Mouse (Mus musculus) hindbrain, embryonic 16.5 days (tissue): ENCODE data around the gene Tjap1. TPM values are rescaled to one million over a fixed set of nuclear protein-coding genes. Genes with fewer than 3 reads are reported as not detected.
A peak's percentile ranks its signal among the peaks of the same experiment; 100 is the strongest.

Experiments
- ATAC-seq: fragments of 200-750 bp; cut with Nextera tagmentation; 2 replicates; pipeline ENCODE4 v1.8.0; 2017; ENCODE audit warnings: moderate TSS enrichment, moderate library complexity
- H3K27ac ChIP-seq: fragments of 300-500 bp; sonication (generic); 2 replicates; pipeline ENCODE4 v1.5.1; 2014; ENCODE audit warnings: low read depth, mild to moderate bottlenecking, control low read depth, low read length, moderate library complexity
- H3K27me3 ChIP-seq: fragments of 300-500 bp; sonication (generic); replicated peaks from 2 replicates; pipeline ENCODE4 v1.6.1; 2014; ENCODE audit warnings: low read length; ENCODE audit not compliant: control insufficient read depth, insufficient read depth
- H3K36me3 ChIP-seq: fragments of 300-500 bp; sonication (generic); 2 replicates; pipeline ENCODE4 v1.6.1; 2014; ENCODE audit warnings: mild to moderate bottlenecking, low read length, moderate library complexity, mixed read lengths; ENCODE audit not compliant: control insufficient read depth, insufficient read depth
- H3K4me1 ChIP-seq: fragments of 300-500 bp; sonication (generic); 2 replicates; pipeline ENCODE4 v1.6.1; 2014; ENCODE audit warnings: low read depth, low read length; ENCODE audit not compliant: control insufficient read depth, insufficient read depth
- H3K4me2 ChIP-seq: fragments of 300-500 bp; sonication (generic); 2 replicates; pipeline ENCODE4 v1.6.1; 2014; ENCODE audit warnings: mild to moderate bottlenecking, low read length, control low read depth, moderate library complexity
- H3K4me3 ChIP-seq: fragments of 300-500 bp; sonication (generic); 2 replicates; pipeline ENCODE4 v1.5.1; 2014; ENCODE audit warnings: mild to moderate bottlenecking, low read length, control low read depth, moderate library complexity
- H3K9ac ChIP-seq: fragments of 300-500 bp; sonication (generic); 2 replicates; pipeline ENCODE4 v1.6.1; 2014; ENCODE audit warnings: low read depth, mild to moderate bottlenecking, control low read depth, low read length, moderate library complexity
- H3K9me3 ChIP-seq: fragments of 300-500 bp; sonication (generic); 2 replicates; pipeline ENCODE4 v1.6.1; 2014; ENCODE audit warnings: mild to moderate bottlenecking, low read length, moderate library complexity; ENCODE audit not compliant: control insufficient read depth
- WGBS: fragments of 180-500 bp; shearing (Covaris S2); extraction: QIAGEN DNeasy Blood & Tissue Kit; methylation state at CpG from one replicate; pipeline ENCODE4 v1.1.7; 2014; 5-methylcytosine and 5-hydroxymethylcytosine counted together
- polyA plus RNA-seq: library from polyadenylated mRNA; unstranded; fragments of >200 nt; fragmentation: Nextera tagmentation; extraction: Ambion mirVana; gene quantifications from 2 replicates; pipeline ENCODE4 v1.2.1, GENCODE M21; 2015

Tjap1 gene
- polyA plus RNA-seq, 1 experiment from 2014 or later = 26.7 TPM

GRCm38 (mm10) chr17:46251174-46251573 lies 31.7 kb downstream of the Tjap1 start:
- no peak overlapping the region for H3K27ac ChIP-seq
- no peak for ATAC-seq

GRCm38 (mm10) chr17:46248189-46248522 lies 34.7 kb downstream of the Tjap1 start:
- Histone ChIP-seq H3K9ac (peak overlapping the region; percentile 81), H3K4me2 (peak overlapping the region; percentile 91), H3K27me3 (no peaks in the 10 kb centered on the region), H3K27ac (peak overlapping the region; percentile 82), H3K4me3 (peak overlapping the region; percentile 63), H3K9me3 (no peaks in the 10 kb centered on the region), H3K36me3 (peaks cover 39% of the 10 kb centered on the region), H3K4me1 (peaks cover 25% of the 10 kb centered on the region)
- WGBS = under 1% methylated on average over 37 of the region's 37 CpGs
- ATAC-seq = peak; percentile 64

More at GRCm38 (mm10) chr17:46251174-46251573, 31.7 kb downstream of the Tjap1 start:
- Histone ChIP-seq H3K36me3 (peaks cover 18% of the 10 kb centered on the region), H3K4me1 (peaks cover 38% of the 10 kb centered on the region), H3K9me3 (no peaks in the 10 kb centered on the region), H3K4me2 (no peak overlapping the region), H3K9ac (no peak overlapping the region), H3K27me3 (no peaks in the 10 kb centered on the region), H3K4me3 (no peak overlapping the region)
- 79% methylated on average over 7 of the region's 7 CpGs for WGBS

GRCm38 (mm10) chr17:46247512-46248188 lies 35.2 kb downstream of the Tjap1 start, which contains the start of the genes Polr1c and Yipf3:
Polr1c (minus strand) TSS chr17:46248054.
Yipf3 (plus strand) TSS chr17:46248080.
- Histone ChIP-seq H3K4me3 (peak within 1 kb of the TSS; percentile 63), H3K27ac (peak within 1 kb of the TSS; percentile 82), H3K9me3 (no peaks in the 10 kb centered on the region), H3K9ac (peak within 1 kb of the TSS; percentile 81), H3K36me3 (peaks cover 43% of the 10 kb centered on the region), H3K4me2 (peak within 1 kb of the TSS; percentile 91), H3K27me3 (no peaks in the 10 kb centered on the region), H3K4me1 (peaks cover 24% of the 10 kb centered on the region)
- peak; percentile 95 for ATAC-seq
- under 1% methylated on average over 53 of the region's 53 CpGs for WGBS

GRCm38 (mm10) chr17:46244579-46244978 lies 38.2 kb downstream of the Tjap1 start:
- 54% methylated on average over 10 of the region's 10 CpGs for WGBS
- peaks cover 44% of the 10 kb centered on the region for H3K36me3 ChIP-seq
- H3K4me1 ChIP-seq = peaks cover 19% of the 10 kb centered on the region
- no peak overlapping the region for H3K4me2 ChIP-seq
- H3K27ac ChIP-seq = no peak overlapping the region
- no peak overlapping the region for H3K4me3 ChIP-seq
- ATAC-seq = no peak
- H3K9ac ChIP-seq = no peak overlapping the region
- no peaks in the 10 kb centered on the region for H3K9me3 ChIP-seq
- no peaks in the 10 kb centered on the region for H3K27me3 ChIP-seq

- no peak for ATAC-seq
- no peak overlapping the region for H3K27ac ChIP-seq
- no peaks in the 10 kb centered on the region for H3K9me3 ChIP-seq
- peaks cover 49% of the 10 kb centered on the region for H3K36me3 ChIP-seq
- no peak overlapping the region for H3K4me2 ChIP-seq
- H3K27me3 ChIP-seq = no peaks in the 10 kb centered on the region
- H3K4me3 ChIP-seq = no peak overlapping the region
- no peak overlapping the region for H3K9ac ChIP-seq
- 65% methylated on average over 2 of the region's 2 CpGs for WGBS
- peaks cover 10% of the 10 kb centered on the region for H3K4me1 ChIP-seq
Measured at GRCm38 (mm10) chr17:46243624-46244023, 39.2 kb downstream of the Tjap1 start.

GRCm38 (mm10) chr17:46242993-46243392 lies 39.8 kb downstream of the Tjap1 start:
- no peaks in the 10 kb centered on the region for H3K27me3 ChIP-seq
- no peak overlapping the region for H3K9ac ChIP-seq
- no peak overlapping the region for H3K4me2 ChIP-seq
- no peak overlapping the region for H3K27ac ChIP-seq
- no peaks in the 10 kb centered on the region for H3K9me3 ChIP-seq
- no peak for ATAC-seq
- H3K36me3 ChIP-seq = peaks cover 52% of the 10 kb centered on the region
- WGBS = 91% methylated on average over 4 of the region's 4 CpGs
- H3K4me1 ChIP-seq = peaks cover 9% of the 10 kb centered on the region
- H3K4me3 ChIP-seq = no peak overlapping the region

- H3K4me3 ChIP-seq = no peak overlapping the region
- H3K9ac ChIP-seq = no peak overlapping the region
- peaks cover 9% of the 10 kb centered on the region for H3K4me1 ChIP-seq
- H3K27ac ChIP-seq = no peak overlapping the region
- no peak overlapping the region for H3K4me2 ChIP-seq
- WGBS = 87% methylated on average over 13 of the region's 13 CpGs
- no peaks in the 10 kb centered on the region for H3K27me3 ChIP-seq
- H3K9me3 ChIP-seq = no peaks in the 10 kb centered on the region
- no peak for ATAC-seq
- peaks cover 55% of the 10 kb centered on the region for H3K36me3 ChIP-seq
Measured at GRCm38 (mm10) chr17:46242274-46242673, 40.6 kb downstream of the Tjap1 start.

GRCm38 (mm10) chr17:46241471-46241870 lies 41.4 kb downstream of the Tjap1 start:
- Histone ChIP-seq H3K9ac (no peak overlapping the region), H3K27ac (no peak overlapping the region), H3K4me1 (peaks cover 2% of the 10 kb centered on the region), H3K4me3 (no peak overlapping the region), H3K27me3 (no peaks in the 10 kb centered on the region), H3K9me3 (no peaks in the 10 kb centered on the region), H3K4me2 (no peak overlapping the region), H3K36me3 (peaks cover 63% of the 10 kb centered on the region)
- ATAC-seq = no peak
- 81% methylated on average over 11 of the region's 11 CpGs for WGBS

GRCm38 (mm10) chr17:46239516-46240114 lies 43.2 kb downstream of the Tjap1 start:
- Histone ChIP-seq H3K9ac (no peak overlapping the region), H3K36me3 (peaks cover 59% of the 10 kb centered on the region), H3K9me3 (no peaks in the 10 kb centered on the region), H3K27me3 (no peaks in the 10 kb centered on the region), H3K4me2 (no peak overlapping the region), H3K4me1 (no peaks in the 10 kb centered on the region), H3K27ac (no peak overlapping the region), H3K4me3 (no peak overlapping the region)
- ATAC-seq = no peak
- 96% methylated on average over 15 of the region's 15 CpGs for WGBS
